Mouse (Mus musculus) CH12.LX (cell line): Measurements from ENCODE around the gene Arfgap1. TPM values are rescaled to one million over a fixed set of nuclear protein-coding genes. Genes with fewer than 3 reads are reported as not detected.

Experiments used
- polyA plus RNA-seq: library from polyadenylated mRNA; unstranded; fragments of >175 nt; gene quantifications from 2 replicates; pipeline ENCODE4 v1.2.1, GENCODE M21; 2012; ENCODE audit warnings: low read depth; ENCODE audit not compliant: insufficient read length
- total RNA-seq, 2 experiments: library from RNA; depleted of rRNA; stranded (reverse); fragments of 300-350 nt in 1 of 2; fragments of >200 nt in 1 of 2; gene quantifications; 2 replicates each; pipeline ENCODE4 v1.2.3; 2012 to 2014

Arfgap1 gene
- total and polyA plus RNA-seq, 3 experiments, result 21.3 to 37.5 (median 32.4) TPM

Other genes with a start within 250 kb of the Arfgap1 start
- gene Slc17a9, start 242.0 kb upstream of the Arfgap1 start, total RNA-seq (2012; rRNA removed), result 13.4 and 16.2 TPM in 2 replicates
- 6.5 and 7.2 TPM in 2 replicates for gene Slc17a9, start 242.0 kb upstream of the Arfgap1 start, total RNA-seq (2014; rRNA removed)
- 23.7 and 26.0 TPM in 2 replicates for gene Slc17a9, start 242.0 kb upstream of the Arfgap1 start, polyA plus RNA-seq
- not detected in 2 replicates for gene Bhlhe23, start 190.3 kb upstream of the Arfgap1 start, total RNA-seq (2012; rRNA removed)
- gene Bhlhe23, start 190.3 kb upstream of the Arfgap1 start, total RNA-seq (2014; rRNA removed), result not detected in 2 replicates
- not detected in 2 replicates for gene Bhlhe23, start 190.3 kb upstream of the Arfgap1 start, polyA plus RNA-seq
- 27.5 and 33.1 TPM in 2 replicates for gene Ythdf1, start 46.3 kb upstream of the Arfgap1 start, total RNA-seq (2012; rRNA removed)
- gene Ythdf1, start 46.3 kb upstream of the Arfgap1 start, total RNA-seq (2014; rRNA removed), result 40.7 and 42.5 TPM in 2 replicates
- gene Ythdf1, start 46.3 kb upstream of the Arfgap1 start, polyA plus RNA-seq, result 57.4 and 67.0 TPM in 2 replicates
- gene Birc7, start 38.2 kb upstream of the Arfgap1 start, total RNA-seq (2012; rRNA removed), result not detected in 2 replicates
- not detected in 2 replicates for gene Birc7, start 38.2 kb upstream of the Arfgap1 start, total RNA-seq (2014; rRNA removed)
- not detected in 2 replicates for gene Birc7, start 38.2 kb upstream of the Arfgap1 start, polyA plus RNA-seq
- gene Nkain4, start 12.5 kb upstream of the Arfgap1 start, total RNA-seq (2012; rRNA removed), result not detected in 2 replicates
- gene Nkain4, start 12.5 kb upstream of the Arfgap1 start, total RNA-seq (2014; rRNA removed), result not detected in 2 replicates
- not detected in 2 replicates for gene Nkain4, start 12.5 kb upstream of the Arfgap1 start, polyA plus RNA-seq
- 0.42 and 0.68 TPM in 2 replicates for gene Col20a1, start 19.3 kb downstream of the Arfgap1 start, total RNA-seq (2012; rRNA removed)
- gene Col20a1, start 19.3 kb downstream of the Arfgap1 start, total RNA-seq (2014; rRNA removed), result 0.52 and 0.61 TPM in 2 replicates
- 1.3 and 2.2 TPM in 2 replicates for gene Col20a1, start 19.3 kb downstream of the Arfgap1 start, polyA plus RNA-seq
- not detected in 2 replicates for gene Chrna4, start 76.3 kb downstream of the Arfgap1 start, total RNA-seq (2012; rRNA removed)
- gene Chrna4, start 76.3 kb downstream of the Arfgap1 start, total RNA-seq (2014; rRNA removed), result not detected in 2 replicates
- gene Chrna4, start 76.3 kb downstream of the Arfgap1 start, polyA plus RNA-seq, result not detected in 2 replicates
- 0.04 TPM in 2 replicates for gene Kcnq2, start 168.1 kb downstream of the Arfgap1 start, total RNA-seq (2012; rRNA removed)
- gene Kcnq2, start 168.1 kb downstream of the Arfgap1 start, total RNA-seq (2014; rRNA removed), result not detected in 2 replicates
- not detected in 2 replicates for gene Kcnq2, start 168.1 kb downstream of the Arfgap1 start, polyA plus RNA-seq
- not detected in 2 replicates for gene Eef1a2, start 189.8 kb downstream of the Arfgap1 start, total RNA-seq (2012; rRNA removed)
- gene Eef1a2, start 189.8 kb downstream of the Arfgap1 start, total RNA-seq (2014; rRNA removed), result not detected in 2 replicates
- not detected in 2 replicates for gene Eef1a2, start 189.8 kb downstream of the Arfgap1 start, polyA plus RNA-seq
- 60.0 and 68.9 TPM in 2 replicates for gene Ppdpf, start 220.0 kb downstream of the Arfgap1 start, total RNA-seq (2012; rRNA removed)
- gene Ppdpf, start 220.0 kb downstream of the Arfgap1 start, total RNA-seq (2014; rRNA removed), result 57.6 and 71.2 TPM in 2 replicates
- gene Ppdpf, start 220.0 kb downstream of the Arfgap1 start, polyA plus RNA-seq, result 75.5 and 113 TPM in 2 replicates
- 0.04 and 0.17 TPM in 2 replicates for gene Ptk6, start 235.6 kb downstream of the Arfgap1 start, total RNA-seq (2012; rRNA removed)
- gene Ptk6, start 235.6 kb downstream of the Arfgap1 start, total RNA-seq (2014; rRNA removed), result 0.05 TPM in 1 of 2 replicates, not detected in the other
- 0.07 and 0.09 TPM in 2 replicates for gene Ptk6, start 235.6 kb downstream of the Arfgap1 start, polyA plus RNA-seq
- 0.08 and 0.17 TPM in 2 replicates for gene Srms, start 246.0 kb downstream of the Arfgap1 start, total RNA-seq (2012; rRNA removed)
- gene Srms, start 246.0 kb downstream of the Arfgap1 start, total RNA-seq (2014; rRNA removed), result 0.13 and 0.14 TPM in 2 replicates
- gene Srms, start 246.0 kb downstream of the Arfgap1 start, polyA plus RNA-seq, result 0.41 TPM in 1 of 2 replicates, not detected in the other